Comparison of ENCODE assay signal across 9 mouse cellular contexts in genomic region chr5:24985434-24986176, GRCm38 (mm10).
DNase-seq lines count a peak whose midpoint lies in the region; ATAC-seq and TF ChIP-seq lines count a peak whose summit lies in the region.
"Had no signal": no experiment of that assay in that cellular context is flagged by ENCODE, and none has a peak within 500 bp of the region (broad histone marks: within the 10 kb centered on the region; RNA-seq: fewer than 3 reads in every experiment).

No protein-coding gene starts in this region.

- 53% methylated on average over 11 of the region's 11 CpGs for WGBS in lung, embryonic 14.5 days
- WGBS in forebrain, embryonic 13.5 days, result 59% methylated on average over 11 of the region's 11 CpGs
- 77% methylated on average over 11 of the region's 11 CpGs for WGBS in neural tube, embryonic 12.5 days

- H3K27me3 ChIP-seq in lung, embryonic 14.5 days (ENCODE audit: insufficient read depth, low read length), result no peaks in the 10 kb centered on the region
- no peaks in the 10 kb centered on the region for H3K27me3 ChIP-seq in forebrain, embryonic 13.5 days
- no peaks in the 10 kb centered on the region for H3K27me3 ChIP-seq in neural tube, embryonic 12.5 days (replicated peaks)

- no peaks in the 10 kb centered on the region for H3K9me3 ChIP-seq in lung, embryonic 14.5 days (ENCODE audit: low read depth, low read length)
- H3K9me3 ChIP-seq in forebrain, embryonic 13.5 days (replicated peaks), result no peaks in the 10 kb centered on the region
- H3K9me3 ChIP-seq in neural tube, embryonic 12.5 days, result no peaks in the 10 kb centered on the region
- H3K9me3 ChIP-seq: G1E had no signal

- H3K4me1 ChIP-seq in lung, embryonic 14.5 days (ENCODE audit: insufficient read depth), result peaks cover 15% of the 10 kb centered on the region
- peaks cover 22% of the 10 kb centered on the region for H3K4me1 ChIP-seq in forebrain, embryonic 13.5 days
- no peaks in the 10 kb centered on the region; the same call in 1 of the 2 replicates for H3K4me1 ChIP-seq in neural tube, embryonic 12.5 days

- TF ChIP-seq CTCF in lung, embryonic 14.5 days (IDR thresholded peaks at IDR 0.05; ENCODE audit: low read depth), result no peak

- peak overlapping the region; percentile 3; the same call in 1 of the 2 replicates for H3K4me2 ChIP-seq in lung, embryonic 14.5 days
- H3K4me2 ChIP-seq in forebrain, embryonic 13.5 days, result peak overlapping the region; percentile 41
- H3K4me2 ChIP-seq in neural tube, embryonic 12.5 days (replicated peaks), result no peak overlapping the region

- H3K9ac ChIP-seq in lung, embryonic 14.5 days, result no peak overlapping the region
- H3K9ac ChIP-seq in forebrain, embryonic 13.5 days, result peak overlapping the region; percentile 24; the same call in 1 of the 2 replicates
- H3K9ac ChIP-seq in neural tube, embryonic 12.5 days, result no peak overlapping the region

- no peak overlapping the region for H3K27ac ChIP-seq in lung, embryonic 14.5 days (ENCODE audit: low read depth)
- H3K27ac ChIP-seq in forebrain, embryonic 13.5 days, result peak overlapping the region; percentile 89
- H3K27ac ChIP-seq in neural tube, embryonic 12.5 days, result no peak overlapping the region

- DNase-seq in lung, embryonic 14.5 days, result peak; percentile 62
- no peak for DNase-seq in lung, adult 18-20 months
- DNase-seq in layer of hippocampus, adult 11-12 months (ENCODE audit: low spot score), result peak; percentile 72
- DNase-seq in thymus, postnatal 14 days, result no peak
- no peak for DNase-seq in adrenal gland, adult 18-20 months (ENCODE audit: low spot score in 2 of 2)

- no peak overlapping the region for H3K4me3 ChIP-seq in lung, embryonic 14.5 days (ENCODE audit: low read depth, low read length)
- peak overlapping the region; percentile 19 for H3K4me3 ChIP-seq in forebrain, embryonic 13.5 days
- no peak overlapping the region for H3K4me3 ChIP-seq in neural tube, embryonic 12.5 days

- ATAC-seq in lung, embryonic 14.5 days (ENCODE audit: insufficient read depth), result peak; percentile 19; the same call in 1 of the 2 replicates
- ATAC-seq in forebrain, embryonic 13.5 days, result peak; percentile 84
- ATAC-seq in neural tube, embryonic 12.5 days (ENCODE audit: low FRiP score, low read depth), result peak; percentile 58; the same call in 1 of the 2 replicates
- no peak for ATAC-seq in granulocyte monocyte progenitor cell, adult 5-6 weeks (replicated peaks; ENCODE audit: poor library complexity, severe bottlenecking)

- no peaks in the 10 kb centered on the region for H3K36me3 ChIP-seq in lung, embryonic 14.5 days (ENCODE audit: insufficient read depth)
- H3K36me3 ChIP-seq in forebrain, embryonic 13.5 days (ENCODE audit: poor library complexity, severe bottlenecking), result no peaks in the 10 kb centered on the region
- H3K36me3 ChIP-seq in neural tube, embryonic 12.5 days, result no peaks in the 10 kb centered on the region
- H3K36me3 ChIP-seq: G1E had no signal

Comparison
In these comparisons a context has a peak if more than half of its experiments do, and no peak if none do; other contexts are left out.
1. DNase-seq: peak in lung, embryonic 14.5 days (single experiment) and layer of hippocampus, adult 11-12 months (single experiment); none in lung, adult 18-20 months (0 of 2), thymus, postnatal 14 days (single experiment) and adrenal gland, adult 18-20 months (0 of 2).